In genomic region chr11:62604886-62605618, GRCm38 (mm10) we compare ENCODE assay signal across 8 mouse cellular contexts. TPM values are rescaled to one million over a fixed set of nuclear protein-coding genes. Genes with fewer than 3 reads are reported as not detected.
DNase-seq lines count a peak whose midpoint lies in the region; ATAC-seq and TF ChIP-seq lines count a peak whose summit lies in the region.

No protein-coding gene starts in this region.

- peaks cover 37% of the 10 kb centered on the region for H3K36me3 ChIP-seq in heart, embryonic 15.5 days
- H3K36me3 ChIP-seq in G1E (replicated peaks): peaks cover 84% of the 10 kb centered on the region
- H3K36me3 ChIP-seq in hindbrain, embryonic 13.5 days: peaks cover 58% of the 10 kb centered on the region
- peaks cover 57% of the 10 kb centered on the region for H3K36me3 ChIP-seq in midbrain, embryonic 12.5 days

- WGBS in heart, embryonic 15.5 days: 34% methylated on average over 3 of the region's 3 CpGs
- WGBS in hindbrain, embryonic 13.5 days: 31% methylated on average over 3 of the region's 3 CpGs
- 25% methylated on average over 3 of the region's 3 CpGs for WGBS in midbrain, embryonic 12.5 days

- peak overlapping the region; percentile 87; the same call in 1 of the 2 replicates for H3K4me3 ChIP-seq in heart, embryonic 15.5 days
- peak overlapping the region; percentile 90 for H3K4me3 ChIP-seq in G1E (ENCODE audit: low read depth, low read length)
- H3K4me3 ChIP-seq in hindbrain, embryonic 13.5 days: peak overlapping the region; percentile 57
- H3K4me3 ChIP-seq in midbrain, embryonic 12.5 days: peak overlapping the region; percentile 72; the same call in 1 of the 2 replicates

- no peak for ATAC-seq in heart, embryonic 15.5 days (replicated peaks; ENCODE audit: insufficient number of reproducible peaks, insufficient read depth, low FRiP score, low read depth)
- no peak for ATAC-seq in G1E (ENCODE audit: extremely low read depth, insufficient number of reproducible peaks, low FRiP score, poor library complexity, severe bottlenecking)
- no peak for ATAC-seq in hindbrain, embryonic 13.5 days (ENCODE audit: low FRiP score)
- ATAC-seq in midbrain, embryonic 12.5 days (ENCODE audit: low FRiP score, low read depth): no peak

- no peak overlapping the region for H3K27ac ChIP-seq in heart, embryonic 15.5 days
- H3K27ac ChIP-seq in hindbrain, embryonic 13.5 days: peak overlapping the region; percentile 53
- peak overlapping the region; percentile 54; the same call in 1 of the 2 replicates for H3K27ac ChIP-seq in midbrain, embryonic 12.5 days (replicated peaks)

- no peak for DNase-seq in heart, postnatal 10 days
- DNase-seq in G1E (ENCODE audit: low spot score): no peak
- DNase-seq in right cerebral cortex, postnatal 14 days: no peak
- no peak for DNase-seq in left cerebral cortex, postnatal 10 days (ENCODE audit: extremely low spot score in 1 of 2, low spot score in 2 of 2)
- DNase-seq in layer of hippocampus, adult 9-10 months (ENCODE audit: low spot score): no peak

- intact Hi-C loops in heart, postnatal 10 days (cut with DNase I): loop anchor here (5.0 kb wide), 1 partner anchor 148 kb away; the partner anchor contains the start of genes Ncor1 and Pigl
- intact Hi-C loops in left cerebral cortex, postnatal 10 days (cut with DNase I): no loop called here

- no peaks in the 10 kb centered on the region for H3K27me3 ChIP-seq in heart, embryonic 15.5 days
- no peaks in the 10 kb centered on the region for H3K27me3 ChIP-seq in G1E (ENCODE audit: insufficient read depth, low read length)
- no peaks in the 10 kb centered on the region for H3K27me3 ChIP-seq in hindbrain, embryonic 13.5 days
- H3K27me3 ChIP-seq in midbrain, embryonic 12.5 days: no peaks in the 10 kb centered on the region

- H3K4me1 ChIP-seq in heart, embryonic 15.5 days (replicated peaks): peaks cover 38% of the 10 kb centered on the region
- H3K4me1 ChIP-seq in G1E (ENCODE audit: insufficient read depth, low read depth, low read length): peaks cover 54% of the 10 kb centered on the region
- peaks cover 53% of the 10 kb centered on the region for H3K4me1 ChIP-seq in hindbrain, embryonic 13.5 days (replicated peaks)
- H3K4me1 ChIP-seq in midbrain, embryonic 12.5 days: peaks cover 39% of the 10 kb centered on the region

- H3K4me2 ChIP-seq in heart, embryonic 15.5 days: peak overlapping the region; percentile 8; the same call in 1 of the 2 replicates
- H3K4me2 ChIP-seq in hindbrain, embryonic 13.5 days: peak overlapping the region; percentile 94
- peak overlapping the region; percentile 88 for H3K4me2 ChIP-seq in midbrain, embryonic 12.5 days (replicated peaks)

- no peak for TF ChIP-seq CTCF in G1E (IDR thresholded peaks at IDR 0.05; ENCODE audit: low read depth, low read length)

- H3K9ac ChIP-seq in heart, embryonic 15.5 days: 0 out of 2 replicates have a peak overlapping the region, but pooled peaks have one; percentile 2
- peak overlapping the region; percentile 90 for H3K9ac ChIP-seq in hindbrain, embryonic 13.5 days
- H3K9ac ChIP-seq in midbrain, embryonic 12.5 days (replicated peaks): peak overlapping the region; percentile 84

- H3K9me3 ChIP-seq in heart, embryonic 15.5 days (replicated peaks): no peaks in the 10 kb centered on the region
- no peaks in the 10 kb centered on the region for H3K9me3 ChIP-seq in G1E (replicated peaks)
- no peaks in the 10 kb centered on the region for H3K9me3 ChIP-seq in hindbrain, embryonic 13.5 days
- H3K9me3 ChIP-seq in midbrain, embryonic 12.5 days: no peaks in the 10 kb centered on the region

RNA-seq across cellular contexts. Expression of gene Trpv2, which starts 30.8 kb away (rescaled TPM):
- 4.2 and 6.4 TPM in 2 replicates for polyA plus RNA-seq in heart, embryonic 15.5 days (2015; fragmentation: Nextera tagmentation; extraction: Ambion mirVana)
- 1 to 10 TPM; 4.3 to 4.5 TPM for total RNA-seq in heart, postnatal 10 days (2021)
- total RNA-seq in G1E (2014; fragmentation: Nextera tagmentation): 50.2 and 67.3 TPM in 2 replicates
- 48.4 and 49.9 TPM in 2 replicates for total RNA-seq in G1E (2017)
- polyA plus RNA-seq in G1E (2012): 17.4 and 22.5 TPM in 2 replicates
- polyA plus RNA-seq in hindbrain, embryonic 13.5 days (2015; fragmentation: Nextera tagmentation; extraction: Ambion mirVana): 21.5 and 21.7 TPM in 2 replicates
- 10.9 and 12.7 TPM in 2 replicates for polyA plus RNA-seq in midbrain, embryonic 12.5 days (2016; fragmentation: Nextera tagmentation; extraction: Ambion mirVana)
- total RNA-seq in left cerebral cortex, postnatal 10 days (2021): 10 to 100 TPM; 27.8 to 30.0 TPM

RNA-seq across cellular contexts. Expression of gene Lrrc75a, which starts 43.3 kb away (rescaled TPM):
- 14.6 and 18.5 TPM in 2 replicates for polyA plus RNA-seq in heart, embryonic 15.5 days (2015; fragmentation: Nextera tagmentation; extraction: Ambion mirVana)
- 10 to 100 TPM; 12.0 to 12.3 TPM for total RNA-seq in heart, postnatal 10 days (2021)
- total RNA-seq in G1E (2014; fragmentation: Nextera tagmentation) (1.7 TPM in 1 of 2 replicates, not detected in the other), G1E (2017) (0.17 and 0.27 TPM in 2 replicates)
- 0.30 and 0.53 TPM in 2 replicates for polyA plus RNA-seq in G1E (2012)
- polyA plus RNA-seq in hindbrain, embryonic 13.5 days (2015; fragmentation: Nextera tagmentation; extraction: Ambion mirVana): 10.0 and 10.4 TPM in 2 replicates
- 12.8 and 16.6 TPM in 2 replicates for polyA plus RNA-seq in midbrain, embryonic 12.5 days (2016; fragmentation: Nextera tagmentation; extraction: Ambion mirVana)
- 10 to 100 TPM; 13.0 to 14.2 TPM for total RNA-seq in left cerebral cortex, postnatal 10 days (2021)

RNA-seq across cellular contexts. Expression of gene Mmgt2, which starts 43.4 kb away (rescaled TPM):
- polyA plus RNA-seq in heart, embryonic 15.5 days (2015; fragmentation: Nextera tagmentation; extraction: Ambion mirVana): 44.7 and 49.1 TPM in 2 replicates
- total RNA-seq in heart, postnatal 10 days (2021): 10 to 100 TPM; 10.8 to 15.8 TPM
- total RNA-seq in G1E (2014; fragmentation: Nextera tagmentation) (14.8 and 24.3 TPM in 2 replicates), G1E (2017) (6.3 and 7.9 TPM in 2 replicates)
- polyA plus RNA-seq in G1E (2012): 5.5 and 8.2 TPM in 2 replicates
- polyA plus RNA-seq in hindbrain, embryonic 13.5 days (2015; fragmentation: Nextera tagmentation; extraction: Ambion mirVana): 22.8 and 24.9 TPM in 2 replicates
- 36.4 and 39.9 TPM in 2 replicates for polyA plus RNA-seq in midbrain, embryonic 12.5 days (2016; fragmentation: Nextera tagmentation; extraction: Ambion mirVana)
- 10 to 100 TPM; 23.5 to 25.8 TPM for total RNA-seq in left cerebral cortex, postnatal 10 days (2021)

RNA-seq across cellular contexts. Expression of gene Ubb, which starts 54.1 kb away (rescaled TPM):
- polyA plus RNA-seq in heart, embryonic 15.5 days (2015; fragmentation: Nextera tagmentation; extraction: Ambion mirVana): 2,445 and 2,567 TPM in 2 replicates
- total RNA-seq in heart, postnatal 10 days (2021): 100 to 1,000 TPM; 678 to 750 TPM
- total RNA-seq in G1E (2014; fragmentation: Nextera tagmentation) (814 and 964 TPM in 2 replicates), G1E (2017) (1,083 and 1,103 TPM in 2 replicates)
- polyA plus RNA-seq in G1E (2012): 1,429 and 2,208 TPM in 2 replicates
- polyA plus RNA-seq in hindbrain, embryonic 13.5 days (2015; fragmentation: Nextera tagmentation; extraction: Ambion mirVana): 4,618 and 4,725 TPM in 2 replicates
- 3,778 and 3,810 TPM in 2 replicates for polyA plus RNA-seq in midbrain, embryonic 12.5 days (2016; fragmentation: Nextera tagmentation; extraction: Ambion mirVana)
- 1,000 to 10,000 TPM; 1,760 to 1,780 TPM for total RNA-seq in left cerebral cortex, postnatal 10 days (2021)

Comparison
In these comparisons a context has a peak if more than half of its experiments do, and no peak if none do; other contexts are left out.
1. H3K4me2 ChIP-seq: peak in every context shown above with its lines; median percentile 94 in hindbrain, embryonic 13.5 days; 88 in midbrain, embryonic 12.5 days; 8 in heart, embryonic 15.5 days.
2. H3K9ac ChIP-seq: peak in every context shown above with its lines; median percentile 90 in hindbrain, embryonic 13.5 days; 84 in midbrain, embryonic 12.5 days; 2 in heart, embryonic 15.5 days.